Mouse (Mus musculus): ENCODE data around the gene Sptbn1. TPM values are rescaled to one million over a fixed set of nuclear protein-coding genes. Genes with fewer than 3 reads are reported as not detected.

The Sptbn1 gene
- polyA plus RNA-seq, 1 experiment from 2014 or later = 40.5 TPM

GRCm38 (mm10) chr11:30240861-30241260 is 27.1 kb downstream of the Sptbn1 start:
- no peak overlapping the region for H3K27ac ChIP-seq
- no peaks in the 10 kb centered on the region for H3K36me3 ChIP-seq (ENCODE audit: inconsistent target)
- no peaks in the 10 kb centered on the region for H3K79me2 ChIP-seq (ENCODE audit: inconsistent target)
- H3K4me3 ChIP-seq (ENCODE audit: inconsistent target) = no peak overlapping the region
- 74% methylated on average over 3 of the region's 3 CpGs for WGBS (ENCODE audit: missing documents)

- no peak overlapping the region for H3K27ac ChIP-seq
- no peaks in the 10 kb centered on the region for H3K79me2 ChIP-seq (ENCODE audit: inconsistent target)
- 58% methylated on average over 4 of the region's 4 CpGs for WGBS (ENCODE audit: missing documents)
Measured at GRCm38 (mm10) chr11:30237960-30238359, 30.0 kb downstream of the Sptbn1 start.

GRCm38 (mm10) chr11:30236681-30237242 is 31.2 kb downstream of the Sptbn1 start:
- H3K4me3 ChIP-seq (ENCODE audit: inconsistent target) = no peak overlapping the region
- no peaks in the 10 kb centered on the region for H3K79me2 ChIP-seq (ENCODE audit: inconsistent target)
- 89% methylated on average over 4 of the region's 4 CpGs for WGBS (ENCODE audit: missing documents)
- no peak overlapping the region for H3K27ac ChIP-seq
- H3K36me3 ChIP-seq (ENCODE audit: inconsistent target) = no peaks in the 10 kb centered on the region

More at GRCm38 (mm10) chr11:30237960-30238359, 30.0 kb downstream of the Sptbn1 start:
- Histone ChIP-seq H3K4me3 (ENCODE audit: inconsistent target) (no peak overlapping the region), H3K36me3 (ENCODE audit: inconsistent target) (no peaks in the 10 kb centered on the region)

GRCm38 (mm10) chr11:30235666-30236065 is 32.3 kb downstream of the Sptbn1 start:
- Histone ChIP-seq H3K79me2 (ENCODE audit: inconsistent target) (no peaks in the 10 kb centered on the region), H3K36me3 (ENCODE audit: inconsistent target) (no peaks in the 10 kb centered on the region), H3K4me3 (ENCODE audit: inconsistent target) (no peak overlapping the region), H3K27ac (no peak overlapping the region)

- 94% methylated on average over 2 of the region's 2 CpGs for WGBS (ENCODE audit: missing documents)
- H3K36me3 ChIP-seq (ENCODE audit: inconsistent target) = no peaks in the 10 kb centered on the region
- H3K4me3 ChIP-seq (ENCODE audit: inconsistent target) = no peak overlapping the region
- no peaks in the 10 kb centered on the region for H3K79me2 ChIP-seq (ENCODE audit: inconsistent target)
- H3K27ac ChIP-seq = no peak overlapping the region
Measured at GRCm38 (mm10) chr11:30235218-30235617, 32.8 kb downstream of the Sptbn1 start.

- Histone ChIP-seq H3K4me3 (ENCODE audit: inconsistent target) (no peak overlapping the region), H3K36me3 (ENCODE audit: inconsistent target) (no peaks in the 10 kb centered on the region), H3K79me2 (ENCODE audit: inconsistent target) (no peaks in the 10 kb centered on the region), H3K27ac (no peak overlapping the region)
- 89% methylated on average over 4 of the region's 4 CpGs for WGBS (ENCODE audit: missing documents)
Measured at GRCm38 (mm10) chr11:30233946-30234345, 34.0 kb downstream of the Sptbn1 start.

GRCm38 (mm10) chr11:30232082-30232481 is 35.9 kb downstream of the Sptbn1 start:
- 95% methylated on average over 2 of the region's 2 CpGs for WGBS (ENCODE audit: missing documents)

GRCm38 (mm10) chr11:30231336-30231735 is 36.6 kb downstream of the Sptbn1 start:
- H3K79me2 ChIP-seq (ENCODE audit: inconsistent target) = no peaks in the 10 kb centered on the region
- H3K4me3 ChIP-seq (ENCODE audit: inconsistent target) = no peak overlapping the region
- H3K36me3 ChIP-seq (ENCODE audit: inconsistent target) = no peaks in the 10 kb centered on the region
- H3K27ac ChIP-seq = no peak overlapping the region
- WGBS (ENCODE audit: missing documents) = 32% methylated on average over 3 of the region's 3 CpGs

More at GRCm38 (mm10) chr11:30232082-30232481, 35.9 kb downstream of the Sptbn1 start:
- no peaks in the 10 kb centered on the region for H3K79me2 ChIP-seq (ENCODE audit: inconsistent target)
- no peak overlapping the region for H3K4me3 ChIP-seq (ENCODE audit: inconsistent target)
- no peaks in the 10 kb centered on the region for H3K36me3 ChIP-seq (ENCODE audit: inconsistent target)
- no peak overlapping the region for H3K27ac ChIP-seq

GRCm38 (mm10) chr11:30230330-30230771 is 37.6 kb downstream of the Sptbn1 start:
- Histone ChIP-seq H3K27ac (no peak overlapping the region), H3K79me2 (ENCODE audit: inconsistent target) (no peaks in the 10 kb centered on the region), H3K36me3 (ENCODE audit: inconsistent target) (no peaks in the 10 kb centered on the region), H3K4me3 (ENCODE audit: inconsistent target) (no peak overlapping the region)
- 95% methylated on average over 4 of the region's 4 CpGs for WGBS (ENCODE audit: missing documents)

- Histone ChIP-seq H3K4me3 (ENCODE audit: inconsistent target) (no peak overlapping the region), H3K79me2 (ENCODE audit: inconsistent target) (no peaks in the 10 kb centered on the region), H3K36me3 (ENCODE audit: inconsistent target) (no peaks in the 10 kb centered on the region), H3K27ac (no peak overlapping the region)
- WGBS (ENCODE audit: missing documents) = 96% methylated on average over 2 of the region's 2 CpGs
Measured at GRCm38 (mm10) chr11:30226756-30227155, 41.2 kb downstream of the Sptbn1 start.

- Histone ChIP-seq H3K4me3 (ENCODE audit: inconsistent target) (no peak overlapping the region), H3K79me2 (ENCODE audit: inconsistent target) (no peaks in the 10 kb centered on the region), H3K36me3 (ENCODE audit: inconsistent target) (no peaks in the 10 kb centered on the region), H3K27ac (no peak overlapping the region)
Measured at GRCm38 (mm10) chr11:30224599-30224998, 43.4 kb downstream of the Sptbn1 start.

- no peak overlapping the region for H3K27ac ChIP-seq
- H3K79me2 ChIP-seq (ENCODE audit: inconsistent target) = no peaks in the 10 kb centered on the region
- no peaks in the 10 kb centered on the region for H3K36me3 ChIP-seq (ENCODE audit: inconsistent target)
- no peak overlapping the region for H3K4me3 ChIP-seq (ENCODE audit: inconsistent target)
- WGBS (ENCODE audit: missing documents) = 40% methylated on average over 2 of the region's 2 CpGs
Measured at GRCm38 (mm10) chr11:30222636-30223035, 45.3 kb downstream of the Sptbn1 start.

GRCm38 (mm10) chr11:30221043-30221442 is 46.9 kb downstream of the Sptbn1 start:
- Histone ChIP-seq H3K4me3 (ENCODE audit: inconsistent target) (no peak overlapping the region), H3K79me2 (ENCODE audit: inconsistent target) (no peaks in the 10 kb centered on the region), H3K27ac (no peak overlapping the region), H3K36me3 (ENCODE audit: inconsistent target) (no peaks in the 10 kb centered on the region)
- 95% methylated on average over 5 of the region's 5 CpGs for WGBS (ENCODE audit: missing documents)

GRCm38 (mm10) chr11:30218386-30218785 is 49.6 kb downstream of the Sptbn1 start:
- 100% methylated on average over 1 of the region's 1 CpGs for WGBS (ENCODE audit: missing documents)
- Histone ChIP-seq H3K79me2 (ENCODE audit: inconsistent target) (no peaks in the 10 kb centered on the region), H3K36me3 (ENCODE audit: inconsistent target) (no peaks in the 10 kb centered on the region), H3K4me3 (ENCODE audit: inconsistent target) (no peak overlapping the region), H3K27ac (no peak overlapping the region)

- Histone ChIP-seq H3K79me2 (ENCODE audit: inconsistent target) (no peaks in the 10 kb centered on the region), H3K27ac (no peak overlapping the region), H3K36me3 (ENCODE audit: inconsistent target) (no peaks in the 10 kb centered on the region), H3K4me3 (ENCODE audit: inconsistent target) (no peak overlapping the region)
- WGBS (ENCODE audit: missing documents) = 100% methylated on average over 1 of the region's 1 CpGs
Measured at GRCm38 (mm10) chr11:30217496-30217895, 50.5 kb downstream of the Sptbn1 start.

Data from macrophage (primary cell).